Mouse (Mus musculus) MEL (cell line): ENCODE results near the gene Lysmd1. TPM values are rescaled to one million over a fixed set of nuclear protein-coding genes. Genes with fewer than 3 reads are reported as not detected.

Source experiments
- DNase-seq: peaks from one replicate; pipeline ENCODE4 v3.0.0; 2011; ENCODE audit warnings: low read depth, low spot score
- H3K27ac ChIP-seq: 2 replicates; pipeline ENCODE4 v1.5.1; 2012; ENCODE audit warnings: low read depth, mild to moderate bottlenecking, control low read depth, low read length, moderate library complexity; ENCODE audit not compliant: control insufficient read depth
- H3K27me3 ChIP-seq, 2 experiments: fragments of 150-350 bp in 1 of 2; sonication (generic) in 1 of 2; 2 replicates each; pipeline ENCODE4 v1.6.1; 2012; ENCODE audit warnings: low read length in 2 of 2, mild to moderate bottlenecking in 2 of 2, improper control_type of control experiment in 1 of 2, moderate library complexity in 1 of 2; ENCODE audit not compliant: insufficient read depth in 2 of 2, control insufficient read depth in 1 of 2
- H3K36me3 ChIP-seq, 2 experiments: 2 replicates each; pipeline ENCODE4 v1.6.1; 2012 to 2014; ENCODE audit warnings: low read length in 2 of 2, improper control_type of control experiment in 1 of 2, inconsistent platforms in 1 of 2, mild to moderate bottlenecking in 1 of 2; ENCODE audit not compliant: insufficient read depth in 2 of 2, control insufficient read depth in 1 of 2
- H3K4me1 ChIP-seq, 2 experiments: fragments of 150-350 bp in 1 of 2; sonication (generic) in 1 of 2; 2 replicates each; pipeline ENCODE4 v1.6.1; 2012; ENCODE audit warnings: low read length in 2 of 2, improper control_type of control experiment in 1 of 2, mild to moderate bottlenecking in 1 of 2; ENCODE audit not compliant: insufficient read depth in 2 of 2, control insufficient read depth in 1 of 2
- H3K4me3 ChIP-seq, 2 experiments: fragments of 150-350 bp in 1 of 2; sonication (generic) in 1 of 2; 2 replicates each; pipeline ENCODE4 v1.5.1; 2012; ENCODE audit warnings: low read depth in 2 of 2, low read length in 2 of 2, mild to moderate bottlenecking in 2 of 2, moderate library complexity in 2 of 2, control low read depth in 1 of 2, improper control_type of control experiment in 1 of 2; ENCODE audit not compliant: control insufficient read depth in 1 of 2, insufficient read depth in 1 of 2
- H3K79me2 ChIP-seq: 2 replicates; pipeline ENCODE4 v1.6.1; 2012; ENCODE audit warnings: mild to moderate bottlenecking, low read length, moderate library complexity; ENCODE audit not compliant: control insufficient read depth, poor library complexity, insufficient read depth
- H3K9ac ChIP-seq: 2 replicates; pipeline ENCODE4 v1.6.1; 2012; ENCODE audit warnings: low read depth, mild to moderate bottlenecking, control low read depth, low read length, moderate library complexity; ENCODE audit not compliant: control insufficient read depth, poor library complexity, severe bottlenecking
- H3K9me3 ChIP-seq: fragments of 150-350 bp; sonication (generic); replicated peaks from 2 replicates; pipeline ENCODE4 v1.6.1; 2012; ENCODE audit warnings: mild to moderate bottlenecking, low read length, improper control_type of control experiment, moderate library complexity; ENCODE audit not compliant: insufficient read depth
- BHLHE40 ChIP-seq: IDR thresholded peaks from 2 replicates; pipeline ENCODE4 v1.6.1; 2012; ENCODE audit warnings: low read depth, mild to moderate bottlenecking, inconsistent platforms, low read length, improper control_type of control experiment, borderline replicate concordance
- CHD2 ChIP-seq: IDR thresholded peaks from 2 replicates; pipeline ENCODE4 v1.6.1; 2011; ENCODE audit warnings: low read length, improper control_type of control experiment
- CTCF ChIP-seq, 3 experiments: IDR thresholded peaks in 2 of 3; conservative IDR thresholded peaks in 1 of 3; 2 replicates each; pipeline ENCODE4 v1.5.1; 2011 to 2012; ENCODE audit warnings: low read length in 3 of 3, low read depth in 2 of 3, mild to moderate bottlenecking in 2 of 3, improper control_type of control experiment in 1 of 3, inconsistent platforms in 1 of 3, mixed read lengths in 1 of 3, moderate library complexity in 1 of 3; ENCODE audit not compliant: control insufficient read depth in 1 of 3, insufficient read depth in 1 of 3, poor library complexity in 1 of 3, severe bottlenecking in 1 of 3
- E2F4 ChIP-seq: IDR thresholded peaks from 2 replicates; pipeline ENCODE4 v1.6.1; 2011; ENCODE audit warnings: low read depth, low read length, improper control_type of control experiment, borderline replicate concordance
- ELF1 ChIP-seq: IDR thresholded peaks from 2 replicates; pipeline ENCODE4 v1.6.1; 2014; ENCODE audit warnings: low read depth, mild to moderate bottlenecking, inconsistent platforms, low read length, improper control_type of control experiment, moderate library complexity
- EP300 ChIP-seq, 2 experiments: IDR thresholded peaks; 2 replicates each; pipeline ENCODE4 v1.6.1; 2011; ENCODE audit warnings: improper control_type of control experiment in 2 of 2, low read length in 2 of 2, low read depth in 1 of 2, mild to moderate bottlenecking in 1 of 2
- ETS1 ChIP-seq: IDR thresholded peaks from 2 replicates; pipeline ENCODE4 v1.6.1; 2012; ENCODE audit warnings: low read depth, mild to moderate bottlenecking, inconsistent platforms, low read length, improper control_type of control experiment, moderate library complexity
- GABPA ChIP-seq: IDR thresholded peaks from 2 replicates; pipeline ENCODE4 v1.6.1; 2012; ENCODE audit warnings: low read depth, mild to moderate bottlenecking, inconsistent platforms, low read length, improper control_type of control experiment, moderate library complexity
- GATA1 ChIP-seq: IDR thresholded peaks from 2 replicates; pipeline ENCODE4 v1.6.1; 2011; ENCODE audit warnings: low read depth, low read length, improper control_type of control experiment
- HCFC1 ChIP-seq: IDR thresholded peaks from 2 replicates; pipeline ENCODE4 v1.6.1; 2012; ENCODE audit warnings: low read depth, mild to moderate bottlenecking, inconsistent platforms, low read length, improper control_type of control experiment, moderate library complexity
- JUND ChIP-seq: IDR thresholded peaks from 2 replicates; pipeline ENCODE4 v1.6.1; 2011; ENCODE audit warnings: low read depth, mild to moderate bottlenecking, improper control_type of control experiment, low read length
- KAT2A ChIP-seq: conservative IDR thresholded peaks from 2 replicates; pipeline ENCODE4 v1.6.1; 2012; ENCODE audit warnings: low read depth, low read length, improper control_type of control experiment, inconsistent platforms
- MAFK ChIP-seq: IDR thresholded peaks from 2 replicates; pipeline ENCODE4 v1.6.1; 2011; ENCODE audit warnings: low read depth, mild to moderate bottlenecking, low read length, improper control_type of control experiment, borderline replicate concordance
- MAX ChIP-seq: IDR thresholded peaks from 2 replicates; pipeline ENCODE4 v1.6.1; 2011; ENCODE audit warnings: low read length, improper control_type of control experiment
- MEF2A ChIP-seq: IDR thresholded peaks from 2 replicates; pipeline ENCODE4 v1.6.1; 2014; ENCODE audit warnings: low read depth, mild to moderate bottlenecking, inconsistent platforms, low read length, improper control_type of control experiment; ENCODE audit not compliant: poor library complexity, insufficient replicate concordance, severe bottlenecking; ENCODE audit errors: extremely low read depth
- MXI1 ChIP-seq: IDR thresholded peaks from 2 replicates; pipeline ENCODE4 v1.6.1; 2011; ENCODE audit warnings: mild to moderate bottlenecking, low read depth, low read length, improper control_type of control experiment
- MYB ChIP-seq: IDR thresholded peaks from 2 replicates; pipeline ENCODE4 v1.6.1; 2011; ENCODE audit warnings: mild to moderate bottlenecking, low read depth, low read length, improper control_type of control experiment
- MYC ChIP-seq: IDR thresholded peaks from 2 replicates; pipeline ENCODE4 v1.6.1; 2011; ENCODE audit warnings: low read depth, mild to moderate bottlenecking, low read length, improper control_type of control experiment, moderate library complexity
- NELFE ChIP-seq: IDR thresholded peaks from 2 replicates; pipeline ENCODE4 v1.6.1; 2011; ENCODE audit warnings: low read depth, low read length, improper control_type of control experiment
- NRF1 ChIP-seq: IDR thresholded peaks from 2 replicates; pipeline ENCODE4 v1.6.1; 2014; ENCODE audit warnings: low read depth, mild to moderate bottlenecking, inconsistent platforms, low read length, improper control_type of control experiment, moderate library complexity; ENCODE audit not compliant: poor library complexity, insufficient read depth, severe bottlenecking
- POLR2A ChIP-seq, 2 experiments: IDR thresholded peaks; 2 replicates each; pipeline ENCODE4 v1.6.1; 2011 to 2012; ENCODE audit warnings: low read length in 2 of 2, mild to moderate bottlenecking in 2 of 2, control low read depth in 1 of 2, improper control_type of control experiment in 1 of 2, low read depth in 1 of 2, moderate library complexity in 1 of 2; ENCODE audit not compliant: control insufficient read depth in 1 of 2, insufficient read depth in 1 of 2, poor library complexity in 1 of 2
- POLR2AphosphoS5 ChIP-seq: IDR thresholded peaks from 2 replicates; pipeline ENCODE4 v1.6.1; 2012; ENCODE audit warnings: low read depth, borderline replicate concordance, mild to moderate bottlenecking, inconsistent platforms, low read length, moderate library complexity, mixed read lengths
- RAD21 ChIP-seq: IDR thresholded peaks from 2 replicates; pipeline ENCODE4 v1.6.1; 2011; ENCODE audit warnings: mild to moderate bottlenecking, low read depth, low read length, improper control_type of control experiment
- SIN3A ChIP-seq: IDR thresholded peaks from 2 replicates; pipeline ENCODE4 v1.6.1; 2012; ENCODE audit warnings: low read length, improper control_type of control experiment, inconsistent platforms
- TCF12 ChIP-seq: IDR thresholded peaks from 2 replicates; pipeline ENCODE4 v1.6.1; 2014; ENCODE audit warnings: low read depth, mild to moderate bottlenecking, inconsistent platforms, low read length, improper control_type of control experiment, moderate library complexity
- USF1 ChIP-seq: IDR thresholded peaks from 2 replicates; pipeline ENCODE4 v1.6.1; 2014; ENCODE audit warnings: low read depth, mild to moderate bottlenecking, inconsistent platforms, low read length, improper control_type of control experiment, moderate library complexity
- USF2 ChIP-seq, 2 experiments: IDR thresholded peaks; 2 replicates each; pipeline ENCODE4 v1.6.1; 2011 to 2012; ENCODE audit warnings: improper control_type of control experiment in 2 of 2, low read length in 2 of 2, borderline replicate concordance in 1 of 2, inconsistent platforms in 1 of 2, low read depth in 1 of 2, mild to moderate bottlenecking in 1 of 2; ENCODE audit not compliant: insufficient read depth in 1 of 2
- ZC3H11A ChIP-seq: IDR thresholded peaks from 2 replicates; pipeline ENCODE4 v1.6.1; 2012; ENCODE audit warnings: low read depth, mild to moderate bottlenecking, inconsistent platforms, low read length, improper control_type of control experiment
- ZKSCAN1 ChIP-seq: IDR thresholded peaks from 2 replicates; pipeline ENCODE4 v1.6.1; 2012; ENCODE audit warnings: low read depth, mild to moderate bottlenecking, inconsistent platforms, low read length, improper control_type of control experiment, moderate library complexity
- ZNF384 ChIP-seq: IDR thresholded peaks from 2 replicates; pipeline ENCODE4 v1.6.1; 2012; ENCODE audit warnings: low read depth, mild to moderate bottlenecking, inconsistent platforms, low read length, improper control_type of control experiment
- polyA plus RNA-seq, 2 experiments: library from polyadenylated mRNA; stranded (reverse) in 1 of 2; unstranded in 1 of 2; fragments of >175 nt in 1 of 2; fragments of >200 nt in 1 of 2; gene quantifications; 2 replicates each; pipeline versions ENCODE4 v1.2.1 to v1.2.4; 2012; ENCODE audit warnings: low replicate concordance in 2 of 2, low read depth in 1 of 2; ENCODE audit not compliant: insufficient read length in 2 of 2, insufficient read depth in 1 of 2, missing spikeins in 1 of 2
- total RNA-seq: library from RNA; depleted of rRNA; stranded (reverse); fragments of 300-350 nt; gene quantifications from 2 replicates; pipeline ENCODE4 v1.2.3, GENCODE M21; 2012

The Lysmd1 gene
- total and polyA plus RNA-seq, 3 experiments, result 22.7 to 102 (median 22.9) TPM

DNA sequence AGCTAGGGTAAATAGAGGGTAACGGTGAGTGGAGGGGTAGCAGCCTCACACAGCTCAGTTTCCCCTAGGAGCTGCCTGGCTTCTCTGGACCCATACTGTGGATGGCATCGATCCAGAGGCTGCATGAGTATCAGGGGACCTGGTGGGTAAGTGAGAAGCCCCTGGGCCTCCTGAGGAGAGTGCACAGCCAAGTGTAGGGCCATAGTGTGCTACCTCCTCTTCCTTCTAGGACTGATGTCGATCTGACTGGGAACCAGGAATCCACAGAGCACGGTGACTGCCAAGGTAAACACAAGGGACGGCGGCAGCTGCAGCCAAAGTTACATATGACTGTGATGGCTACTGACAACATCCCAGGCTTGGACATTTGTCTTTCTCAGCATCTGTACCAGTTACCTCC lies 37.2 kb downstream of the Lysmd1 start:
- TF ChIP-seq CTCF (IDR thresholded peaks at IDR 0.05 in 2 of 3, conservative IDR thresholded peaks at IDR 0.05 in 1 of 3; ENCODE audit: control insufficient read depth in 1 of 3, insufficient read depth in 1 of 3, low read depth in 2 of 3, low read length in 3 of 3, poor library complexity in 1 of 3, severe bottlenecking in 1 of 3), result no peak
- no peak for TF ChIP-seq TCF12
- no peak for TF ChIP-seq POLR2A (IDR thresholded peaks at IDR 0.05; ENCODE audit: control insufficient read depth in 1 of 2, insufficient read depth in 1 of 2, low read depth in 1 of 2, low read length in 2 of 2, poor library complexity in 1 of 2)
- no peak for TF ChIP-seq E2F4
- no peak for TF ChIP-seq CHD2
- TF ChIP-seq MAX, result no peak
- TF ChIP-seq NELFE, result no peak
- no peak for TF ChIP-seq EP300 (IDR thresholded peaks at IDR 0.05; ENCODE audit: low read depth in 1 of 2, low read length in 2 of 2)
- TF ChIP-seq GATA1, result no peak
- TF ChIP-seq MAFK, result no peak
- TF ChIP-seq NRF1, result no peak
- no peak for TF ChIP-seq ZNF384
- TF ChIP-seq USF2 (IDR thresholded peaks at IDR 0.05; ENCODE audit: borderline replicate concordance in 1 of 2, insufficient read depth in 1 of 2, low read depth in 1 of 2, low read length in 2 of 2), result no peak
- no peak for TF ChIP-seq MEF2A
- TF ChIP-seq KAT2A, result no peak
- Histone ChIP-seq H3K36me3 (no peaks in the 10 kb centered on the region), H3K79me2 (no peaks in the 10 kb centered on the region), H3K9ac (no peak overlapping the region), H3K27me3 (no peaks in the 10 kb centered on the region), H3K4me3 (no peak overlapping the region), H3K4me1 (no peaks in the 10 kb centered on the region), H3K9me3 (no peaks in the 10 kb centered on the region), H3K27ac (no peak overlapping the region)
- no peak for DNase-seq

DNA sequence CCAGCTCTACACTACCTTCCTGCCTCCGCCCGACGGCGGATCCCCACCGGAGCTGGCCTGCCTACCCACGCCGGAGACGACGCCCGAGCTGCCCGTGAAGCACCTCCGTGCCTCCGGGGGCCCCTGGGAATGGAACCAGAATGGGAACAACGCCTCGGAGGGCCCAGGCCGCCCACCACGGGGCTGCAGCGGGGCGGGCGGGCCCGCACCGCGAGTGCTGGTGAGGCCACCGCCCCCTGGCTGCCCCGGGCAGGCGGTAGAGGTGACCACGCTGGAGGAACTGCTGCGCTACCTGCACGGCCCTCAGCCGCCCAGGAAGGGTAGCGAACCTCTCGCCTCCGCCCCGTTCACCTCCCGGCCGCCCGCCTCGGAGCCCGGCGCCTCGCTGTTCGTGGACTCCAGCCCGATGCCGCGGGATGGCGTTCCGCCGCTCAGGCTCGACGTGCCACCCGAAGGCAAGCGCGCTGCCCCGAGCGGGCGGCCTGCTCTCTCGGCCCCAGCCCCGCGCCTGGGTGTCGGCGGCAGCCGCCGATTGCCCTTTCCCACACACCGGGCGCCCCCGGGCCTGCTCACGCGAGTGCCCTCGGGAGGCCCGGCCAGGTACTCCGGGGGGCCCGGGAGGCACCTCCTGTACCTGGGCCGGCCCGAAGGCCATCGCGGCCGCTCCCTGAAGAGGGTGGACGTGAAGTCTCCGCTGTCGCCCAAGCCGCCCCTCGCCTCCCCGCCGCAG lies 38.8 kb downstream of the Lysmd1 start:
- no peaks in the 10 kb centered on the region for H3K9me3 ChIP-seq
- TF ChIP-seq GATA1 (no peak), ETS1 (no peak), SIN3A (no peak), MYC (no peak), POLR2AphosphoS5 (no peak), GABPA (no peak), ZC3H11A (no peak), MAFK (no peak), CTCF (IDR thresholded peaks at IDR 0.05 in 2 of 3, conservative IDR thresholded peaks at IDR 0.05 in 1 of 3; ENCODE audit: control insufficient read depth in 1 of 3, insufficient read depth in 1 of 3, low read depth in 2 of 3, low read length in 3 of 3, poor library complexity in 1 of 3, severe bottlenecking in 1 of 3) (no peak), MXI1 (no peak), JUND (no peak), BHLHE40 (no peak), ELF1 (no peak), NRF1 (no peak), MYB (no peak), RAD21 (no peak), USF1 (no peak), TCF12 (no peak), HCFC1 (no peak), ZKSCAN1 (no peak)
- TF ChIP-seq, all 39 proteins: peak for 0
- Histone ChIP-seq H3K9ac (no peak overlapping the region), H3K36me3 (no peaks in the 10 kb centered on the region), H3K4me1 (no peaks in the 10 kb centered on the region), H3K27ac (no peak overlapping the region), H3K4me3 (no peak overlapping the region), H3K27me3 (no peaks in the 10 kb centered on the region), H3K79me2 (no peaks in the 10 kb centered on the region)
- no peak for DNase-seq
